Mouse (Mus musculus) C2C12 (cell line): ENCODE results near the gene Brd3. TPM values are rescaled to one million over a fixed set of nuclear protein-coding genes. Genes with fewer than 3 reads are reported as not detected.

Experiments
- H3K27me3 ChIP-seq: one replicate; pipeline ENCODE4 v1.6.1; 2011; ENCODE audit not compliant: control insufficient read depth, insufficient read depth, insufficient read length
- H3K36me3 ChIP-seq: one replicate; pipeline ENCODE4 v1.6.1; 2011; ENCODE audit not compliant: control insufficient read depth, insufficient read depth
- H3K4me3 ChIP-seq: one replicate; pipeline ENCODE4 v1.5.1; 2011; ENCODE audit warnings: mild to moderate bottlenecking, control low read depth; ENCODE audit not compliant: poor library complexity, insufficient read depth, severe bottlenecking
- H3K79me2 ChIP-seq: one replicate; pipeline ENCODE4 v1.6.1; 2011; ENCODE audit not compliant: control insufficient read depth, insufficient read depth
- H3K79me3 ChIP-seq: one replicate; pipeline ENCODE4 v1.6.1; 2011; ENCODE audit warnings: low read depth, control low read depth
- H3ac ChIP-seq: one replicate; pipeline ENCODE3; 2011; ENCODE audit warnings: low read depth; ENCODE audit not compliant: control insufficient read depth, insufficient read length
- CEBPB ChIP-seq: IDR thresholded peaks from one replicate; pipeline ENCODE4 v1.6.1; 2011; ENCODE audit warnings: low read depth, mild to moderate bottlenecking, control low read depth, moderate library complexity
- CTCF ChIP-seq: IDR thresholded peaks from one replicate; pipeline ENCODE4 v1.5.1; 2011; ENCODE audit not compliant: control insufficient read depth, insufficient read depth, insufficient read length
- FOSL1 ChIP-seq: IDR thresholded peaks from one replicate; pipeline ENCODE4 v1.8.0; 2011; ENCODE audit warnings: mild to moderate bottlenecking, low read length; ENCODE audit not compliant: poor library complexity, insufficient read depth, severe bottlenecking
- MAX ChIP-seq: IDR thresholded peaks from one replicate; pipeline ENCODE4 v1.6.1; 2011; ENCODE audit warnings: mild to moderate bottlenecking, control low read depth
- MYOD1 ChIP-seq: IDR thresholded peaks from one replicate; pipeline ENCODE4 v1.6.1; 2011; ENCODE audit warnings: low read depth; ENCODE audit not compliant: control insufficient read depth, insufficient read length
- MYOG ChIP-seq: IDR thresholded peaks from one replicate; pipeline ENCODE4 v1.6.1; 2011; ENCODE audit not compliant: control insufficient read depth, insufficient read length; ENCODE audit errors: extremely low read depth
- USF1 ChIP-seq: IDR thresholded peaks from one replicate; pipeline ENCODE4 v1.6.1; 2011; ENCODE audit warnings: low read depth, mild to moderate bottlenecking, control low read depth, moderate library complexity
- polyA plus RNA-seq: library from polyadenylated mRNA; unstranded; fragments of >200 nt; fragmentation: generic; extraction: Trizol; gene quantifications from one replicate; pipeline ENCODE4 v1.2.1, GENCODE M21; 2012; ENCODE audit warnings: missing spikeins

The Brd3 gene
- polyA plus RNA-seq, 1 experiment = 21.6 TPM

DNA sequence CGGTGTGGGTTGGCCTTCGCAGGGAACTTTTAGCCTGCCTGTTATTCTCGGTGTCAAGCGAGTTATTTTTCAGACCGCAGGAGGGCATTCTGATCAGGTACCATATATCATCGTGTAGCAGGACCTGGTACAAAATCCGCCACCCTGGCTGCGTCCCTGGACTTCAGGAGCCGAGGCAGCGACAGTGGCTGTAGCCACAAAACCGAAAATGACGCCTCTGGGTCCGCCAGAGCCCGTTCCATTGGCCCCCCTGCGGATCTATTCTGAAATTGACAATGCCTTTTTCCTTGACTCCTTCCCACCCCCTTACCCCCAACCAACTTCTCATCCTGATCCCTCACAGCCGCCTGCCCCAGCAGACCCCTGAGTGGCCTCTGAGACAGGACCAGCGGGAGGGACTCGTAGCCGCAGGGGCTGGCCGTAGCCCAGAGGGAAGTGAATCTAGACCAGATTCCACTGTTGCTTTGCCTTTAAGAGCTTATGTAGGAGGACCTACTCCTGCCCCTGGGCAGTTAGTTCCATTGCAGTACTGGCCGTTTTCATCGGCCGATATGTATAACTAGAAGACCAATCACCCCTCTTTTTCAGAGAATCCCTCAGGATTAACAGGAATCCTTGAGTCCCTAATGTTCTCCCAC, 11.0 kb downstream of the Brd3 start:
- Histone ChIP-seq H3K36me3 (no peaks in the 10 kb centered on the region), H3K79me3 (no peaks in the 10 kb centered on the region), H3K27me3 (no peaks in the 10 kb centered on the region), H3K4me3 (no peak overlapping the region), H3K79me2 (no peaks in the 10 kb centered on the region), H3ac (no peak overlapping the region)
- TF ChIP-seq MYOG (no peak), CTCF (no peak)

DNA sequence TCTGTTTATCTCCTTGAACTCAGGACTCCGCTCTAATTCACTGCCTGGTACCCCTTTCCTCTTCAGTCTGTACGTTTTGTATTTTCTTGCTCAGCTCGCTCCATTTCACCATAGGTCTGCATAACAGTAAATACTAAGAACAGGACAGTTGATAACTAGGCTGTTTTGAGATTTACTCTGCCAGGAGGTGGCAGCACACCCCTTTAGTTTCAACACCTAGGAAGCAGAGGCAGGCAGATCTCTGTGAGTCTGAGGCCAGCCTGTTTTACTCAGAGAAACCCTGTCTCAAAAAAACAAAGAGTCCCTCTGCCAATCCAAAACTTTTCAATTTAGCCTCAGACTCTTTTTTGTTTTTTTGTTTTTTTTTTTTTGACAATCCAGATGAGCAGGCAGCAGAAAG, 13.5 kb downstream of the Brd3 start:
- Histone ChIP-seq H3K79me3 (no peaks in the 10 kb centered on the region), H3K4me3 (no peak overlapping the region), H3K36me3 (no peaks in the 10 kb centered on the region), H3K27me3 (no peaks in the 10 kb centered on the region), H3K79me2 (no peaks in the 10 kb centered on the region), H3ac (no peak overlapping the region)
- TF ChIP-seq MAX (no peak), USF1 (no peak), MYOG (no peak), CTCF (no peak), CEBPB (no peak), MYOD1 (no peak), FOSL1 (no peak)

DNA sequence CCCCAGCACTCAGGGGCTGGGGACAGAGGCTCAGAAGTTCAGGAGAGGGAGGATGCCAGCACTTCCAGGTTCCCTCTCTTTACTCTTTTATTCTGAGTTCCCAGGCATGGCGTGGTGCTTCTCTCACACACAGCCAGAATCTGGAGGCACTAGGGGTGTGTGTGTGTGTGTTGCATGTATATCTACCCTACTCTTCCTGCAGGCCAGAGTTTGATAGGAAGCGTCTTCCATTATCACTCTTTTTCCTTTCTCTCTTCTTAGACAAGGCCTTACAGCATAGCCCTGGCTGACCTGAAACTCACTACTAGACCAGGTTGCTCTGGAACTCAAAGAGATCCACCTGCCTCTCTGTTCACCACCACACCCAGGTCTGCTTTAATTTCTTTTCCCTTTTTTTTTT, 16.5 kb downstream of the Brd3 start:
- no peak overlapping the region for H3ac ChIP-seq

DNA sequence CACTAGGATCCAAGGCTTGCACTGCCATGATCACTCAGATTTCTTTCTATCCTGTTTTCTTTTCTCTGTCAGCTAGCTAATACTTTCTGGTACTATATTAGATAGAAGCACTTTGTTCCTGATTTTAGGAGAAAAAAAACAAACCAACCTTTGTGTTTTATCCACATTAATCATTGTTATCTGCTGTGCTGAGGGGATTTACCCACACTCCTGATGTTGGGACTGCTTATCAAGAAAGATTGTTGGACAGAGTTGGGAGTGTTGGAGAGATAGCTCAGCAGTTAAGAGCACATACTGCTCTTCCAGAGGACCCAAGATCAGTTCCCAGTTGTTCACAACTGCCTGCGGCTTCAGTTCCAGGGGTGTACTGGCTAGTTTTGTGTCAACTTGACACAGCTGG, 19.1 kb downstream of the Brd3 start:
- H3K36me3 ChIP-seq = no peaks in the 10 kb centered on the region
- no peaks in the 10 kb centered on the region for H3K27me3 ChIP-seq
- no peak overlapping the region for H3ac ChIP-seq
- no peaks in the 10 kb centered on the region for H3K79me2 ChIP-seq
- no peak for TF ChIP-seq USF1
- no peak for TF ChIP-seq MYOG
- no peak for TF ChIP-seq MAX
- no peak for TF ChIP-seq FOSL1
- no peak for TF ChIP-seq MYOD1
- TF ChIP-seq CEBPB = no peak
- TF ChIP-seq CTCF = no peak
- H3K4me3 ChIP-seq = no peak overlapping the region
- no peaks in the 10 kb centered on the region for H3K79me3 ChIP-seq

More for the DNA sequence above, 16.5 kb downstream of the Brd3 start:
- H3K36me3 ChIP-seq = no peaks in the 10 kb centered on the region
- H3K79me2 ChIP-seq = no peaks in the 10 kb centered on the region
- TF ChIP-seq USF1 (no peak), MAX (no peak), CEBPB (no peak), MYOD1 (no peak), MYOG (no peak), CTCF (no peak), FOSL1 (no peak)
- no peak overlapping the region for H3K4me3 ChIP-seq
- H3K79me3 ChIP-seq = no peaks in the 10 kb centered on the region
- H3K27me3 ChIP-seq = no peaks in the 10 kb centered on the region

- no peaks in the 10 kb centered on the region for H3K27me3 ChIP-seq
- H3K79me3 ChIP-seq = no peaks in the 10 kb centered on the region
- H3K4me3 ChIP-seq = no peak overlapping the region
- no peaks in the 10 kb centered on the region for H3K79me2 ChIP-seq
- no peaks in the 10 kb centered on the region for H3K36me3 ChIP-seq
- no peak overlapping the region for H3ac ChIP-seq
- no peak for TF ChIP-seq USF1
- no peak for TF ChIP-seq MYOD1
- TF ChIP-seq FOSL1 = no peak
Observed at GRCm38 (mm10) chr2:27487336-27488049, 20.0 kb downstream of the Brd3 start.

- H3ac ChIP-seq = no peak overlapping the region
- H3K36me3 ChIP-seq = no peaks in the 10 kb centered on the region
- no peaks in the 10 kb centered on the region for H3K79me2 ChIP-seq
- no peak overlapping the region for H3K4me3 ChIP-seq
- H3K27me3 ChIP-seq = no peaks in the 10 kb centered on the region
- H3K79me3 ChIP-seq = no peaks in the 10 kb centered on the region
- no peak for TF ChIP-seq CEBPB
- no peak for TF ChIP-seq MYOD1
- no peak for TF ChIP-seq MAX
- TF ChIP-seq USF1 = no peak
- TF ChIP-seq CTCF = no peak
- TF ChIP-seq MYOG = no peak
- TF ChIP-seq FOSL1 = no peak
Observed at GRCm38 (mm10) chr2:27486725-27487124, 20.7 kb downstream of the Brd3 start.
